Comparison of ENCODE assay signal across 9 mouse cellular contexts in the genomic region with DNA sequence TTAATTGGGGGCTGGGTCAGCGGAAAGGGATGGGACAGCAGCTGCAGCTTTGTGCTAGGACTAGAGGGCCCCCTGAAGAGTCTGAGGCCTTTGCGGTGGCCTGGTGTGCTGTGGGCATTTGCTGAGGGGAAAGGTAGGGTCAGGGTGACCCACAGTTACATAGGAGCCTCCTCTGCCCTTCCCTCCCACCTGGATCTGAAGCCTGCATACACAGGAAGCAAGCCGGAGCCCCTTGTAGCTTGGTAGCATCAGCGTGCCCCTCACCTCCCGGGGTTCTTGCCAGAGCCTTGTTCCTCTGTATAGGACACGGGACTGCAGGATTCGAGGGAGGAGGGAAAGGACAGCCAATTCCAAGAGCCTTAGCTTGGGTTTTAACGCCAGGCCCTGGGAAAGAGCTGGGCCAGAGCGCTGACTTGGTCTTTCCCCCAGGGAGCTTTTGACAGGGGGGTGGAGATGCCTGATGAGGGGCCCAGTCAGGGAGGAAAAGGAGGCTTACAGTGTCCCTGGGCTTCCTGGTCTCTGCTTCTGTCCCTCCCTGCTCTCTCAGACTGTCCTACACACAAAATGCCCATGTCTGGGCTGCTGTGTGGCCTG. TPM values are rescaled to one million over a fixed set of nuclear protein-coding genes. Genes with fewer than 3 reads are reported as not detected.
A peak's percentile ranks its signal among the peaks of the same experiment; 100 is the strongest.
DNase-seq lines count a peak whose midpoint lies in the region; ATAC-seq lines count a peak whose summit lies in the region.
"Had no signal": no experiment of that assay in that cellular context is flagged by ENCODE, and none has a peak within 500 bp of the region (broad histone marks: within the 10 kb centered on the region; RNA-seq: fewer than 3 reads in every experiment).

No protein-coding gene starts in this region.

- intact Hi-C loops in left cerebral cortex, postnatal 36 days (cut with DNase I) = no loop called here

- no peak for DNase-seq in lung, postnatal 36 days
- DNase-seq in heart, adult 9 months (ENCODE audit: low spot score in 2 of 2) = peak; percentile 54 to 58
- peak; percentile 50 for DNase-seq in limb, embryonic 10.5 days (ENCODE audit: low spot score)
- no peak for DNase-seq in ovary, postnatal 14 days (ENCODE audit: low spot score)
- no peak for DNase-seq in left cerebral cortex, postnatal 36 days (ENCODE audit: low spot score in 2 of 2)
- DNase-seq in right cerebral cortex, postnatal 10 days (ENCODE audit: low spot score in 2 of 2) = no peak

- no peaks in the 10 kb centered on the region for H3K9me3 ChIP-seq in lung, embryonic 15.5 days
- no peaks in the 10 kb centered on the region for H3K9me3 ChIP-seq in limb, embryonic 10.5 days (replicated peaks)
- no peaks in the 10 kb centered on the region for H3K9me3 ChIP-seq in stomach, embryonic 16.5 days (replicated peaks; ENCODE audit: control insufficient read depth, low read length)

- peak overlapping the region; percentile 64 for H3K9ac ChIP-seq in lung, embryonic 15.5 days
- peak overlapping the region; percentile 76 for H3K9ac ChIP-seq in stomach, embryonic 16.5 days (ENCODE audit: low read length)

- peak overlapping the region; percentile 79 for H3K4me2 ChIP-seq in lung, embryonic 15.5 days
- H3K4me2 ChIP-seq in stomach, embryonic 16.5 days (ENCODE audit: low read depth, low read length) = peak overlapping the region; percentile 68

- peak overlapping the region; percentile 63 for H3K4me3 ChIP-seq in lung, embryonic 15.5 days
- H3K4me3 ChIP-seq in limb, embryonic 10.5 days = peak overlapping the region; percentile 86
- peak overlapping the region; percentile 66 for H3K4me3 ChIP-seq in stomach, embryonic 16.5 days (replicated peaks; ENCODE audit: low read length)

- 9% methylated on average over 9 of the region's 9 CpGs for WGBS in lung, embryonic 15.5 days
- WGBS in limb, embryonic 10.5 days = 2% methylated on average over 9 of the region's 9 CpGs
- WGBS in stomach, embryonic 16.5 days = 10% methylated on average over 9 of the region's 9 CpGs

- H3K27ac ChIP-seq in lung, embryonic 15.5 days = peak overlapping the region; percentile 95
- H3K27ac ChIP-seq in limb, embryonic 10.5 days = peak overlapping the region; percentile 99
- peak overlapping the region; percentile 91 for H3K27ac ChIP-seq in stomach, embryonic 16.5 days (ENCODE audit: low read length)

- peaks cover 59% of the 10 kb centered on the region for H3K4me1 ChIP-seq in lung, embryonic 15.5 days
- peaks cover 62% of the 10 kb centered on the region for H3K4me1 ChIP-seq in limb, embryonic 10.5 days
- H3K4me1 ChIP-seq in stomach, embryonic 16.5 days (ENCODE audit: control insufficient read depth, insufficient read depth, low read length) = peaks cover 14% of the 10 kb centered on the region

- ATAC-seq in lung, embryonic 15.5 days (ENCODE audit: borderline replicate concordance, extremely low read depth, low FRiP score, low TSS enrichment) = no peak
- peak; percentile 2; the same call in 1 of the 2 replicates for ATAC-seq in stomach, embryonic 16.5 days (ENCODE audit: insufficient read depth, low FRiP score)
- ATAC-seq: Patski had no signal

- peaks cover 8% of the 10 kb centered on the region for H3K27me3 ChIP-seq in lung, embryonic 15.5 days
- no peaks in the 10 kb centered on the region for H3K27me3 ChIP-seq in limb, embryonic 10.5 days (ENCODE audit: low read depth, poor library complexity, severe bottlenecking)
- no peaks in the 10 kb centered on the region for H3K27me3 ChIP-seq in stomach, embryonic 16.5 days (ENCODE audit: control insufficient read depth, insufficient read depth, low read length)
- H3K27me3 ChIP-seq: Patski had no signal

- peaks cover 12% of the 10 kb centered on the region; the same call in 1 of the 2 replicates for H3K36me3 ChIP-seq in lung, embryonic 15.5 days
- peaks cover 39% of the 10 kb centered on the region for H3K36me3 ChIP-seq in limb, embryonic 10.5 days
- no peaks in the 10 kb centered on the region for H3K36me3 ChIP-seq in stomach, embryonic 16.5 days (ENCODE audit: control insufficient read depth, insufficient read depth, low read length)

RNA-seq across cellular contexts. Expression of a gene that starts 1.6 kb away (rescaled TPM):
- polyA plus RNA-seq in lung, embryonic 15.5 days (2015; fragmentation: Nextera tagmentation; extraction: Ambion mirVana) = 26.0 and 29.5 TPM in 2 replicates
- 27.6 and 31.6 TPM in 2 replicates for polyA plus RNA-seq in limb, embryonic 10.5 days (2016; fragmentation: Nextera tagmentation; extraction: Ambion mirVana)
- polyA plus RNA-seq in stomach, embryonic 16.5 days (2015; fragmentation: Nextera tagmentation; extraction: Ambion mirVana) = 12.7 and 13.4 TPM in 2 replicates
- total RNA-seq in left cerebral cortex, postnatal 36 days (2021) = 10 to 100 TPM in 1 of 2 experiments, 1 to 10 TPM in 1; 4.8 to 10.1 TPM

Comparison
In these comparisons a context has a peak if more than half of its experiments do, and no peak if none do; other contexts are left out.
1. DNase-seq: peak in heart, adult 9 months (2 of 2) and limb, embryonic 10.5 days (single experiment); none in lung, postnatal 36 days (single experiment), ovary, postnatal 14 days (single experiment), left cerebral cortex, postnatal 36 days (0 of 2) and right cerebral cortex, postnatal 10 days (0 of 2).
2. Peak in every context shown above with its lines, with median percentiles within 50 percentile points of each other: H3K27ac ChIP-seq and H3K4me3 ChIP-seq.